Mouse (Mus musculus): ENCODE data around the gene Fahd1. TPM values are rescaled to one million over a fixed set of nuclear protein-coding genes. Genes with fewer than 3 reads are reported as not detected.
A peak's percentile ranks its signal among the peaks of the same experiment; 100 is the strongest.

Fahd1 gene
- total RNA-seq, 1 experiment from 2014 or later = 4.0 TPM

- no peak for ATAC-seq (ENCODE audit: extremely low read depth, insufficient number of reproducible peaks, low FRiP score, poor library complexity, severe bottlenecking)
Measured at GRCm38 (mm10) chr17:24851381-24852125, 1.4 kb upstream of the Fahd1 start.

- no peak for ATAC-seq (ENCODE audit: extremely low read depth, insufficient number of reproducible peaks, low FRiP score, poor library complexity, severe bottlenecking)
Measured at GRCm38 (mm10) chr17:24850773-24851127, 586 bp upstream of the Fahd1 start.

- ATAC-seq (ENCODE audit: extremely low read depth, insufficient number of reproducible peaks, low FRiP score, poor library complexity, severe bottlenecking) = no peak; the same call in 1 of the 2 replicates
Measured at GRCm38 (mm10) chr17:24849733-24850064, 465 bp downstream of the Fahd1 start.

- ATAC-seq (ENCODE audit: extremely low read depth, insufficient number of reproducible peaks, low FRiP score, poor library complexity, severe bottlenecking) = no peak
Measured at GRCm38 (mm10) chr17:24848600-24849031, 1.5 kb downstream of the Fahd1 start.

- no peak for ATAC-seq (ENCODE audit: extremely low read depth, insufficient number of reproducible peaks, low FRiP score, poor library complexity, severe bottlenecking)
Measured at GRCm38 (mm10) chr17:24847386-24847785, 2.8 kb downstream of the Fahd1 start.

GRCm38 (mm10) chr17:24844525-24844924 is 5.6 kb downstream of the Fahd1 start:
- ATAC-seq (ENCODE audit: extremely low read depth, insufficient number of reproducible peaks, low FRiP score, poor library complexity, severe bottlenecking) = no peak

- no peak for ATAC-seq (ENCODE audit: extremely low read depth, insufficient number of reproducible peaks, low FRiP score, poor library complexity, severe bottlenecking)
Measured at GRCm38 (mm10) chr17:24842631-24843030, 7.5 kb downstream of the Fahd1 start.

GRCm38 (mm10) chr17:24841133-24841532 is 9.0 kb downstream of the Fahd1 start:
- ATAC-seq (ENCODE audit: extremely low read depth, insufficient number of reproducible peaks, low FRiP score, poor library complexity, severe bottlenecking) = peak; percentile 39; the same call in 1 of the 2 replicates

- no peak for ATAC-seq (ENCODE audit: extremely low read depth, insufficient number of reproducible peaks, low FRiP score, poor library complexity, severe bottlenecking)
Measured at GRCm38 (mm10) chr17:24840341-24840740, 9.8 kb downstream of the Fahd1 start.

- no peak for ATAC-seq (ENCODE audit: extremely low read depth, insufficient number of reproducible peaks, low FRiP score, poor library complexity, severe bottlenecking)
Measured at GRCm38 (mm10) chr17:24839842-24840241, 10.3 kb downstream of the Fahd1 start, which contains the start of gene Hagh. Gene Hagh, plus strand, starts transcription at chr17:24840143.

- no peak for ATAC-seq (ENCODE audit: extremely low read depth, insufficient number of reproducible peaks, low FRiP score, poor library complexity, severe bottlenecking)
Measured at GRCm38 (mm10) chr17:24821351-24822280, 28.5 kb downstream of the Fahd1 start.

- ATAC-seq (ENCODE audit: extremely low read depth, insufficient number of reproducible peaks, low FRiP score, poor library complexity, severe bottlenecking) = no peak
Measured at GRCm38 (mm10) chr17:24819469-24819868, 30.7 kb downstream of the Fahd1 start.

- no peak for ATAC-seq (ENCODE audit: extremely low read depth, insufficient number of reproducible peaks, low FRiP score, poor library complexity, severe bottlenecking)
Measured at GRCm38 (mm10) chr17:24818172-24818571, 32.0 kb downstream of the Fahd1 start.

- no peak for ATAC-seq (ENCODE audit: extremely low read depth, insufficient number of reproducible peaks, low FRiP score, poor library complexity, severe bottlenecking)
Measured at GRCm38 (mm10) chr17:24817503-24817902, 32.7 kb downstream of the Fahd1 start.

GRCm38 (mm10) chr17:24815256-24815655 is 34.9 kb downstream of the Fahd1 start:
- no peak for ATAC-seq (ENCODE audit: extremely low read depth, insufficient number of reproducible peaks, low FRiP score, poor library complexity, severe bottlenecking)

GRCm38 (mm10) chr17:24812215-24812614 is 37.9 kb downstream of the Fahd1 start:
- ATAC-seq (ENCODE audit: extremely low read depth, insufficient number of reproducible peaks, low FRiP score, poor library complexity, severe bottlenecking) = no peak

- no peak for ATAC-seq (ENCODE audit: extremely low read depth, insufficient number of reproducible peaks, low FRiP score, poor library complexity, severe bottlenecking)
Measured at GRCm38 (mm10) chr17:24811211-24811610, 39.0 kb downstream of the Fahd1 start.

- ATAC-seq (ENCODE audit: extremely low read depth, insufficient number of reproducible peaks, low FRiP score, poor library complexity, severe bottlenecking) = peak; percentile 72
Measured at GRCm38 (mm10) chr17:24803952-24804951, 45.9 kb downstream of the Fahd1 start, which contains the start of gene Meiob. Gene Meiob, plus strand, starts transcription at chr17:24804289.

- no peak for ATAC-seq (ENCODE audit: extremely low read depth, insufficient number of reproducible peaks, low FRiP score, poor library complexity, severe bottlenecking)
Measured at GRCm38 (mm10) chr17:24800524-24800923, 49.6 kb downstream of the Fahd1 start.
